ENCODE assay signal across 25 mouse cellular contexts in genomic region chr11:4122226-4122625, GRCm38 (mm10). TPM values are rescaled to one million over a fixed set of nuclear protein-coding genes. Genes with fewer than 3 reads are reported as not detected.
A peak's percentile ranks its signal among the peaks of the same experiment; 100 is the strongest.
DNase-seq lines count a peak whose midpoint lies in the region; ATAC-seq and TF ChIP-seq lines count a peak whose summit lies in the region.
"Had no signal": no experiment of that assay in that cellular context is flagged by ENCODE, and none has a peak within 500 bp of the region (broad histone marks: within the 10 kb centered on the region; RNA-seq: fewer than 3 reads in every experiment).

No protein-coding gene starts in this region.

- H3K27ac ChIP-seq in lung, postnatal 0 days (ENCODE audit: low read length): peak overlapping the region; percentile 33; the same call in 1 of the 2 replicates
- no peak overlapping the region for H3K27ac ChIP-seq in ES-Bruce4 (ENCODE audit: insufficient read depth, low read length)
- H3K27ac ChIP-seq: embryonic facial prominence, embryonic 10.5 days; embryonic facial prominence, embryonic 13.5 days; forebrain, embryonic 13.5 days; hindbrain, embryonic 12.5 days; hindbrain, embryonic 15.5 days had no signal

- 45% methylated on average over 5 of the region's 5 CpGs for WGBS in lung, postnatal 0 days
- WGBS in lung, adult 2 months: 68% methylated on average over 5 of the region's 5 CpGs

- H3K4me1 ChIP-seq in lung, postnatal 0 days (ENCODE audit: insufficient read depth, low read depth, low read length): peaks cover 5% of the 10 kb centered on the region; the same call in 1 of the 2 replicates
- peaks cover 5% of the 10 kb centered on the region; the same call in 1 of the 2 replicates for H3K4me1 ChIP-seq in lung, adult 2 months (ENCODE audit: control insufficient read depth, insufficient read depth, low read length)
- H3K4me1 ChIP-seq in megakaryocyte, embryonic 14.5 days: peaks cover 69% of the 10 kb centered on the region
- H3K4me1 ChIP-seq in ES-Bruce4 (ENCODE audit: control insufficient read depth, insufficient read depth, low read length): no peaks in the 10 kb centered on the region

- no peak for TF ChIP-seq EP300 in lung, postnatal 0 days (IDR thresholded peaks at IDR 0.05)
- no peak for TF ChIP-seq EP300 in ES-Bruce4 (IDR thresholded peaks at IDR 0.05; ENCODE audit: insufficient read depth, low read depth, low read length)

- no peak overlapping the region for H3K9ac ChIP-seq in lung, postnatal 0 days (replicated peaks; ENCODE audit: low read depth)
- H3K9ac ChIP-seq in ES-Bruce4 (ENCODE audit: low read depth, poor library complexity, severe bottlenecking): no peak overlapping the region
- H3K9ac ChIP-seq: embryonic facial prominence, embryonic 13.5 days; forebrain, embryonic 13.5 days; hindbrain, embryonic 12.5 days; hindbrain, embryonic 15.5 days had no signal

- no peak overlapping the region for H3K4me2 ChIP-seq in lung, postnatal 0 days (replicated peaks; ENCODE audit: low read depth, low read length)
- H3K4me2 ChIP-seq: embryonic facial prominence, embryonic 13.5 days; forebrain, embryonic 13.5 days; heart, embryonic 11.5 days; hindbrain, embryonic 12.5 days; hindbrain, embryonic 15.5 days had no signal

- no peak overlapping the region for H3K4me3 ChIP-seq in lung, postnatal 0 days (ENCODE audit: low read depth, low read length)
- no peak overlapping the region for H3K4me3 ChIP-seq in lung, adult 2 months (replicated peaks; ENCODE audit: extremely low read depth, low read depth, low read length)
- H3K4me3 ChIP-seq in megakaryocyte, embryonic 14.5 days (replicated peaks): peak overlapping the region; percentile 87
- H3K4me3 ChIP-seq in ES-Bruce4 (ENCODE audit: low read depth, low read length): 0 out of 2 replicates have a peak overlapping the region, but pooled peaks have one; percentile 34
- H3K4me3 ChIP-seq: embryonic facial prominence, embryonic 10.5 days; embryonic facial prominence, embryonic 13.5 days; erythroblast, embryonic 14.5 days; forebrain, embryonic 13.5 days; hindbrain, embryonic 12.5 days; hindbrain, embryonic 15.5 days had no signal

- no peaks in the 10 kb centered on the region; the same call in 1 of the 2 replicates for H3K9me3 ChIP-seq in lung, postnatal 0 days (ENCODE audit: low read length)
- H3K9me3 ChIP-seq in megakaryocyte, embryonic 14.5 days: peaks cover 25% of the 10 kb centered on the region
- H3K9me3 ChIP-seq in ES-Bruce4 (replicated peaks; ENCODE audit: control insufficient read depth, insufficient read depth, low read length, poor library complexity, severe bottlenecking): no peaks in the 10 kb centered on the region
- H3K9me3 ChIP-seq: hindbrain, embryonic 15.5 days had no signal

- TF ChIP-seq POLR2A in lung, adult 2 months (IDR thresholded peaks at IDR 0.05; ENCODE audit: borderline replicate concordance, extremely low read depth, low read depth, low read length): no peak
- TF ChIP-seq POLR2A in ES-Bruce4 (IDR thresholded peaks at IDR 0.05; ENCODE audit: insufficient read depth, low read length): no peak

- ATAC-seq in lung, postnatal 0 days: peak; percentile 37
- no peak for ATAC-seq in megakaryocyte, adult 5-6 weeks (ENCODE audit: poor library complexity, severe bottlenecking)
- ATAC-seq: forebrain, embryonic 13.5 days; forebrain, embryonic 16.5 days; Patski had no signal

- no peak for TF ChIP-seq CTCF in lung, postnatal 0 days (IDR thresholded peaks at IDR 0.05)
- TF ChIP-seq CTCF in lung, adult 2 months (IDR thresholded peaks at IDR 0.05; ENCODE audit: insufficient read depth, low read length): no peak
- TF ChIP-seq CTCF in ES-Bruce4 (IDR thresholded peaks at IDR 0.05; ENCODE audit: low read depth, low read length): no peak

- H3K36me3 ChIP-seq in lung, postnatal 0 days (ENCODE audit: insufficient read depth, low read length): no peaks in the 10 kb centered on the region
- no peaks in the 10 kb centered on the region for H3K36me3 ChIP-seq in megakaryocyte, embryonic 14.5 days (replicated peaks; ENCODE audit: low read length)
- no peaks in the 10 kb centered on the region for H3K36me3 ChIP-seq in ES-Bruce4 (ENCODE audit: control insufficient read depth, insufficient read depth, low read length, poor library complexity, severe bottlenecking)
- H3K36me3 ChIP-seq: embryonic facial prominence, embryonic 10.5 days; embryonic facial prominence, embryonic 13.5 days; hindbrain, embryonic 12.5 days; hindbrain, embryonic 15.5 days had no signal

- no peaks in the 10 kb centered on the region for H3K27me3 ChIP-seq in lung, postnatal 0 days (replicated peaks; ENCODE audit: insufficient read depth, low read length)
- no peaks in the 10 kb centered on the region for H3K27me3 ChIP-seq in megakaryocyte, embryonic 14.5 days (replicated peaks)
- H3K27me3 ChIP-seq in ES-Bruce4 (ENCODE audit: control insufficient read depth, insufficient read depth, low read length, poor library complexity, severe bottlenecking): no peaks in the 10 kb centered on the region
- H3K27me3 ChIP-seq: hindbrain, embryonic 15.5 days; Patski had no signal

- no peak for DNase-seq in lung, postnatal 0 days (ENCODE audit: low spot score)
- DNase-seq in lung, adult 2 months: no peak
- DNase-seq in thymus, postnatal 36 days: no peak
- DNase-seq in heart, adult 18-20 months: no peak
- DNase-seq: adrenal gland, postnatal 10 days; adrenal gland, postnatal 36 days; cerebellum, adult 18-20 months; cerebellum, adult 9-10 months; cerebellum, postnatal 36 days; embryo, embryonic 11 days; gastrocnemius, postnatal 10 days; gastrocnemius, postnatal 36 days had no signal

RNA-seq across cellular contexts. Expression of gene Sec14l2, which starts 1.0 kb away (rescaled TPM):
- polyA plus RNA-seq in lung, postnatal 0 days (2015; fragmentation: Nextera tagmentation; extraction: Ambion mirVana): 6.5 and 7.6 TPM in 2 replicates
- 8.2 and 10.7 TPM in 2 replicates for polyA plus RNA-seq in lung, adult 2 months (2012; rRNA removed)
- 12.4 and 22.6 TPM in 2 replicates for polyA plus RNA-seq in megakaryocyte, embryonic 14.5 days (2012; ENCODE audit: insufficient read depth, low replicate concordance)
- 0.27 and 0.82 TPM in 2 replicates for total RNA-seq in megakaryocyte, adult 5-6 weeks (2015)
- total RNA-seq in megakaryocyte, adult 5-6 weeks (2017): 0.81 and 3.9 TPM in 2 replicates
- 4.2 and 5.4 TPM in 2 replicates for polyA plus RNA-seq in ES-Bruce4 (2011; ENCODE audit: insufficient read depth, insufficient read length, low read depth, missing spikeins)
- under 1 TPM; 0.44 to 0.87 TPM for total RNA-seq in heart, adult 18-20 months (2021)
- total RNA-seq: granulocyte monocyte progenitor cell, adult 5-6 weeks had no signal

RNA-seq across cellular contexts. Expression of gene Rnf215, which starts 12.8 kb away (rescaled TPM):
- polyA plus RNA-seq in lung, postnatal 0 days (2015; fragmentation: Nextera tagmentation; extraction: Ambion mirVana): 57.8 and 59.0 TPM in 2 replicates
- 60.6 and 69.2 TPM in 2 replicates for polyA plus RNA-seq in lung, adult 2 months (2012; rRNA removed)
- polyA plus RNA-seq in megakaryocyte, embryonic 14.5 days (2012; ENCODE audit: insufficient read depth, low replicate concordance): 9.1 and 9.7 TPM in 2 replicates
- total RNA-seq in megakaryocyte, adult 5-6 weeks (2015): 6.3 and 7.7 TPM in 2 replicates
- total RNA-seq in megakaryocyte, adult 5-6 weeks (2017): 12.8 and 14.8 TPM in 2 replicates
- polyA plus RNA-seq in ES-Bruce4 (2011; ENCODE audit: insufficient read depth, insufficient read length, low read depth, missing spikeins): 8.0 and 8.9 TPM in 2 replicates
- total RNA-seq in heart, adult 18-20 months (2021): 10 to 100 TPM; 11.6 to 13.5 TPM

RNA-seq across cellular contexts. Expression of gene Mtfp1, which starts 27.0 kb away (rescaled TPM):
- 6.4 and 6.5 TPM in 2 replicates for polyA plus RNA-seq in lung, postnatal 0 days (2015; fragmentation: Nextera tagmentation; extraction: Ambion mirVana)
- 8.9 TPM in 2 replicates for polyA plus RNA-seq in lung, adult 2 months (2012; rRNA removed)
- polyA plus RNA-seq in megakaryocyte, embryonic 14.5 days (2012; ENCODE audit: insufficient read depth, low replicate concordance): 5.1 and 10.8 TPM in 2 replicates
- 1.1 and 2.6 TPM in 2 replicates for total RNA-seq in megakaryocyte, adult 5-6 weeks (2015)
- 1.3 and 1.8 TPM in 2 replicates for total RNA-seq in megakaryocyte, adult 5-6 weeks (2017)
- 8.3 and 10.9 TPM in 2 replicates for polyA plus RNA-seq in ES-Bruce4 (2011; ENCODE audit: insufficient read depth, insufficient read length, low read depth, missing spikeins)
- 100 to 1,000 TPM; 133 to 172 TPM for total RNA-seq in heart, adult 18-20 months (2021)

RNA-seq across cellular contexts. Expression of gene Ccdc157, which starts 37.9 kb away (rescaled TPM):
- polyA plus RNA-seq in lung, postnatal 0 days (2015; fragmentation: Nextera tagmentation; extraction: Ambion mirVana): 7.3 and 8.2 TPM in 2 replicates
- 17.6 and 19.8 TPM in 2 replicates for polyA plus RNA-seq in lung, adult 2 months (2012; rRNA removed)
- polyA plus RNA-seq in megakaryocyte, embryonic 14.5 days (2012; ENCODE audit: insufficient read depth, low replicate concordance): 0.56 and 2.1 TPM in 2 replicates
- 1.1 TPM in 1 of 2 replicates, not detected in the other for total RNA-seq in megakaryocyte, adult 5-6 weeks (2015)
- 0.44 and 1.3 TPM in 2 replicates for total RNA-seq in megakaryocyte, adult 5-6 weeks (2017)
- polyA plus RNA-seq in ES-Bruce4 (2011; ENCODE audit: insufficient read depth, insufficient read length, low read depth, missing spikeins): 3.7 and 5.8 TPM in 2 replicates
- total RNA-seq in heart, adult 18-20 months (2021): 1 to 10 TPM; 3.5 to 5.2 TPM

RNA-seq across cellular contexts. Expression of gene Sf3a1, which starts 37.9 kb away (rescaled TPM):
- 12.6 and 13.4 TPM in 2 replicates for polyA plus RNA-seq in lung, postnatal 0 days (2015; fragmentation: Nextera tagmentation; extraction: Ambion mirVana)
- 27.0 and 28.2 TPM in 2 replicates for polyA plus RNA-seq in lung, adult 2 months (2012; rRNA removed)
- polyA plus RNA-seq in megakaryocyte, embryonic 14.5 days (2012; ENCODE audit: insufficient read depth, low replicate concordance): 43.3 and 56.7 TPM in 2 replicates
- 42.2 and 42.4 TPM in 2 replicates for total RNA-seq in megakaryocyte, adult 5-6 weeks (2015)
- 24.8 and 28.9 TPM in 2 replicates for total RNA-seq in megakaryocyte, adult 5-6 weeks (2017)
- 117 and 125 TPM in 2 replicates for polyA plus RNA-seq in ES-Bruce4 (2011; ENCODE audit: insufficient read depth, insufficient read length, low read depth, missing spikeins)
- total RNA-seq in heart, adult 18-20 months (2021): 10 to 100 TPM; 33.4 to 38.3 TPM

Comparison
In these comparisons a context has a peak if more than half of its experiments do, and no peak if none do; other contexts are left out.
1. H3K4me3 ChIP-seq: peak in megakaryocyte, embryonic 14.5 days (single experiment) and ES-Bruce4 (single experiment); none in lung, postnatal 0 days (single experiment) and lung, adult 2 months (single experiment).